Mouse (Mus musculus) ES-E14 (cell line): ENCODE results near the gene Adamtsl5. TPM values are rescaled to one million over a fixed set of nuclear protein-coding genes. Genes with fewer than 3 reads are reported as not detected.

Experiments
- DNase-seq: peaks from one replicate; pipeline ENCODE4 v3.0.0-alpha.2; 2013; ENCODE audit warnings: low read depth, low spot score
- H3K27ac ChIP-seq: 2 replicates; pipeline ENCODE4 v1.5.1; 2012; ENCODE audit warnings: low read depth, mild to moderate bottlenecking, low read length, moderate library complexity, mixed read lengths; ENCODE audit not compliant: poor library complexity, insufficient read depth, severe bottlenecking
- H3K36me3 ChIP-seq: 2 replicates; pipeline ENCODE4 v1.6.1; 2012; ENCODE audit warnings: mild to moderate bottlenecking, low read length, moderate library complexity, mixed read lengths; ENCODE audit not compliant: control insufficient read depth, poor library complexity, insufficient read depth, severe bottlenecking
- H3K4me1 ChIP-seq, 2 experiments: fragments of 150-350 bp in 1 of 2; sonication (generic) in 1 of 2; 2 replicates each; pipeline ENCODE4 v1.6.1; 2012; ENCODE audit warnings: low read length in 2 of 2, mild to moderate bottlenecking in 1 of 2, mixed read lengths in 1 of 2; ENCODE audit not compliant: control insufficient read depth in 2 of 2, insufficient read depth in 2 of 2, poor library complexity in 1 of 2
- H3K4me3 ChIP-seq, 2 experiments: fragments of 150-350 bp in 1 of 2; sonication (generic) in 1 of 2; 2 replicates each; pipeline ENCODE4 v1.5.1; 2012; ENCODE audit warnings: low read length in 2 of 2, low read depth in 1 of 2, mild to moderate bottlenecking in 1 of 2, mixed read lengths in 1 of 2; ENCODE audit not compliant: insufficient read depth in 1 of 2, poor library complexity in 1 of 2, severe bottlenecking in 1 of 2
- H3K9ac ChIP-seq: 2 replicates; pipeline ENCODE4 v1.6.1; 2012; ENCODE audit warnings: low read depth, mild to moderate bottlenecking, low read length, mixed read lengths; ENCODE audit not compliant: poor library complexity, insufficient read depth, severe bottlenecking
- H3K9me3 ChIP-seq: fragments of 150-350 bp; sonication (generic); 2 replicates; pipeline ENCODE4 v1.6.1; 2012; ENCODE audit warnings: low read depth, mild to moderate bottlenecking, low read length; ENCODE audit not compliant: control insufficient read depth, insufficient read depth
- CHD2 ChIP-seq: IDR thresholded peaks from 2 replicates; pipeline ENCODE4 v1.6.1; 2014; ENCODE audit warnings: mild to moderate bottlenecking, low read depth, low read length, inconsistent platforms
- HCFC1 ChIP-seq: IDR thresholded peaks from 2 replicates; pipeline ENCODE4 v1.6.1; 2012; ENCODE audit warnings: low read length, inconsistent platforms, borderline replicate concordance; ENCODE audit not compliant: insufficient read depth
- MAFK ChIP-seq: IDR thresholded peaks from 2 replicates; pipeline ENCODE4 v1.6.1; 2014; ENCODE audit warnings: mild to moderate bottlenecking, low read depth, low read length, inconsistent platforms; ENCODE audit not compliant: insufficient read depth
- ZC3H11A ChIP-seq: IDR thresholded peaks from 2 replicates; pipeline ENCODE4 v1.6.1; 2012; ENCODE audit warnings: low read depth, mild to moderate bottlenecking, inconsistent platforms, low read length, borderline replicate concordance
- ZNF384 ChIP-seq: IDR thresholded peaks from 2 replicates; pipeline ENCODE4 v1.6.1; 2012; ENCODE audit warnings: low read depth, low read length, inconsistent platforms
- in situ Hi-C, 2 experiments: fragments of 600-800 bp; cut with MboI; formaldehyde crosslinking; loops; one replicate each; pipeline ENCODE4 v1.15.1; 2025; ENCODE audit warnings: low sequenced_read_pairs in 2 of 2, inconsistent platforms in 1 of 2; ENCODE audit not compliant: unreplicated experiment in 2 of 2
- total RNA-seq: library from RNA; depleted of rRNA; stranded (reverse); fragments of 300-350 nt; gene quantifications from 2 replicates; pipeline ENCODE4 v1.2.3, GENCODE M21; 2012

The Adamtsl5 gene
- total RNA-seq, 1 experiment: 2.4 TPM

- DNase-seq: peak; percentile 94
- peaks cover 7% of the 10 kb centered on the region; the same call in 1 of the 2 replicates for H3K36me3 ChIP-seq
- H3K27ac ChIP-seq: no peak overlapping the region
- no peak overlapping the region for H3K9ac ChIP-seq
- in situ Hi-C loops: loop anchor here in 1 of 2 experiments (10.0 kb wide), 1 partner anchor 201 kb away; the partner anchor contains the start of genes 1600002K03Rik and Efna2
- TF ChIP-seq HCFC1 (no peak), ZNF384 (peak; percentile 99), MAFK (0 out of 2 replicates have a peak, but pooled peaks have one; percentile 28), ZC3H11A (no peak)
- no peak overlapping the region for H3K4me3 ChIP-seq
- peaks cover 0 to 6% of the 10 kb centered on the region in 2 experiments; a peak in 1 of 4 replicates for H3K4me1 ChIP-seq
- no peaks in the 10 kb centered on the region for H3K9me3 ChIP-seq
These were observed 27.9 kb upstream of the Adamtsl5 start for GRCm38 (mm10) chr10:80376160-80376559.

GRCm38 (mm10) chr10:80374063-80374462 is 25.9 kb upstream of the Adamtsl5 start:
- H3K4me3 ChIP-seq: no peak overlapping the region
- TF ChIP-seq HCFC1 (no peak), ZC3H11A (peak; percentile 61; the same call in 1 of the 2 replicates)
- peaks cover 0 to 6% of the 10 kb centered on the region in 2 experiments; a peak in 1 of 4 replicates for H3K4me1 ChIP-seq
- no peak overlapping the region for H3K27ac ChIP-seq
- no peaks in the 10 kb centered on the region for H3K36me3 ChIP-seq
- no peaks in the 10 kb centered on the region for H3K9me3 ChIP-seq
- in situ Hi-C loops: loop anchor here in 1 of 2 experiments (10.0 kb wide), 1 partner anchor 199 kb away; the partner anchor contains the start of genes 1600002K03Rik and Efna2
- no peak overlapping the region for H3K9ac ChIP-seq
- peak; percentile 82 for DNase-seq

- DNase-seq: no peak
- in situ Hi-C loops: loop anchor here in 1 of 2 experiments (10.0 kb wide), 1 partner anchor 198 kb away; the partner anchor contains the start of genes 1600002K03Rik and Efna2
- TF ChIP-seq MAFK (no peak), HCFC1 (no peak), ZC3H11A (no peak), CHD2 (no peak), ZNF384 (no peak)
- no peaks in the 10 kb centered on the region for H3K36me3 ChIP-seq
- no peak overlapping the region for H3K9ac ChIP-seq
- H3K27ac ChIP-seq: no peak overlapping the region
- H3K4me3 ChIP-seq: no peak overlapping the region
- peaks cover 0 to 6% of the 10 kb centered on the region in 2 experiments; a peak in 1 of 4 replicates for H3K4me1 ChIP-seq
- no peaks in the 10 kb centered on the region for H3K9me3 ChIP-seq
These were observed 24.5 kb upstream of the Adamtsl5 start for GRCm38 (mm10) chr10:80372706-80373105.

DNA sequence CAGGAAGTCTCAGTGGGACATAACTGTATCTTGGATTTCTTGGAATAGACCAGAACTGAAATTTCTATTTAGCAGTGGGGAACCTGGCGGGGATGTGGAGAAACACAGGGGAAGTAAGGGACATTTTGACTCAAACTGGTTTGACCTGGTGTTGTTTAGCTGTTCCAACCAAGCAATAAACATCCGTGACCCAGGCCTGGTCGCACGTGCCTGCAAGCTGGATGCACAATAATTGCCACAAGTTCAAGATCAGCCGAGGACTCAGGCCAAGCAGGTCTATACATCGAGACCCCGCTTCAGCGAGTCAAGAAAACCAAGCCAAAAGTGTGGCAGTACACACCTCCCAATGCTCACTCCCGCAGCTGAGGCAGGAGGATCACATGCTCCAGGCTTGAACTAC is 23.8 kb upstream of the Adamtsl5 start:
- no peak overlapping the region for H3K9ac ChIP-seq
- no peak overlapping the region for H3K27ac ChIP-seq
- no peak for DNase-seq
- H3K4me1 ChIP-seq: peaks cover 0 to 6% of the 10 kb centered on the region in 2 experiments; a peak in 1 of 4 replicates
- H3K9me3 ChIP-seq: no peaks in the 10 kb centered on the region
- in situ Hi-C loops: loop anchor here in 1 of 2 experiments (10.0 kb wide), 1 partner anchor 197 kb away; the partner anchor contains the start of genes 1600002K03Rik and Efna2
- H3K4me3 ChIP-seq: peak overlapping the region in 1 of 2 experiments; percentile 13; a peak in 1 of 4 replicates
- no peaks in the 10 kb centered on the region for H3K36me3 ChIP-seq
- TF ChIP-seq CHD2 (no peak), ZNF384 (no peak), MAFK (no peak), HCFC1 (no peak), ZC3H11A (no peak)
